Mouse (Mus musculus): ENCODE data around the gene Ppp4r1. TPM values are rescaled to one million over a fixed set of nuclear protein-coding genes. Genes with fewer than 3 reads are reported as not detected.

Gene Ppp4r1
- polyA plus RNA-seq, 1 experiment from 2014 or later: 32.5 TPM

- DNase-seq (ENCODE audit: low spot score): no peak
- peaks cover 45% of the 10 kb centered on the region for H3K36me3 ChIP-seq (ENCODE audit: insufficient read depth, low read length)
- no peak overlapping the region for H3K27ac ChIP-seq
- no peak for TF ChIP-seq CTCF (IDR thresholded peaks at IDR 0.05; ENCODE audit: low read depth)
- no peaks in the 10 kb centered on the region for H3K9me3 ChIP-seq (replicated peaks; ENCODE audit: low read length)
- H3K4me1 ChIP-seq (replicated peaks; ENCODE audit: insufficient read depth, low read length): no peaks in the 10 kb centered on the region
- no peaks in the 10 kb centered on the region for H3K27me3 ChIP-seq (ENCODE audit: insufficient read depth, low read length)
- H3K9ac ChIP-seq (ENCODE audit: low read depth, low read length): no peak overlapping the region
- no peak overlapping the region for H3K4me2 ChIP-seq (ENCODE audit: low read length)
- no peak overlapping the region for H3K4me3 ChIP-seq (replicated peaks; ENCODE audit: low read depth, low read length)
- ATAC-seq (replicated peaks; ENCODE audit: low FRiP score, low read depth): no peak
- WGBS: 83% methylated on average over 4 of the region's 4 CpGs
Observed at GRCm38 (mm10) chr17:65857617-65858016, 75.2 kb downstream of the Ppp4r1 start.

- peaks cover 35% of the 10 kb centered on the region for H3K36me3 ChIP-seq (ENCODE audit: insufficient read depth, low read length)
- no peaks in the 10 kb centered on the region for H3K9me3 ChIP-seq (replicated peaks; ENCODE audit: low read length)
- no peaks in the 10 kb centered on the region for H3K4me1 ChIP-seq (replicated peaks; ENCODE audit: insufficient read depth, low read length)
- DNase-seq (ENCODE audit: low spot score) (peak; percentile 70), ATAC-seq (replicated peaks; ENCODE audit: low FRiP score, low read depth) (no peak)
- H3K27ac ChIP-seq: no peak overlapping the region
- no peaks in the 10 kb centered on the region for H3K27me3 ChIP-seq (ENCODE audit: insufficient read depth, low read length)
- H3K9ac ChIP-seq (ENCODE audit: low read depth, low read length): no peak overlapping the region
- 55% methylated on average over 4 of the region's 4 CpGs for WGBS
- H3K4me3 ChIP-seq (replicated peaks; ENCODE audit: low read depth, low read length): no peak overlapping the region
- TF ChIP-seq CTCF (IDR thresholded peaks at IDR 0.05; ENCODE audit: low read depth): peak; percentile 70
- no peak overlapping the region for H3K4me2 ChIP-seq (ENCODE audit: low read length)
Observed at GRCm38 (mm10) chr17:65862579-65862978, 80.2 kb downstream of the Ppp4r1 start.

- Histone ChIP-seq H3K9me3 (replicated peaks; ENCODE audit: low read length) (no peaks in the 10 kb centered on the region), H3K27ac (no peak overlapping the region), H3K4me1 (replicated peaks; ENCODE audit: insufficient read depth, low read length) (no peaks in the 10 kb centered on the region), H3K9ac (ENCODE audit: low read depth, low read length) (no peak overlapping the region), H3K27me3 (ENCODE audit: insufficient read depth, low read length) (no peaks in the 10 kb centered on the region), H3K4me3 (replicated peaks; ENCODE audit: low read depth, low read length) (no peak overlapping the region), H3K4me2 (ENCODE audit: low read length) (no peak overlapping the region), H3K36me3 (ENCODE audit: insufficient read depth, low read length) (peaks cover 29% of the 10 kb centered on the region)
- ATAC-seq (replicated peaks; ENCODE audit: low FRiP score, low read depth): no peak
- WGBS: 94% methylated on average over 12 of the region's 12 CpGs
- TF ChIP-seq CTCF (IDR thresholded peaks at IDR 0.05; ENCODE audit: low read depth): no peak
- no peak for DNase-seq (ENCODE audit: low spot score)
Observed at GRCm38 (mm10) chr17:65863830-65864229, 81.5 kb downstream of the Ppp4r1 start.

DNA sequence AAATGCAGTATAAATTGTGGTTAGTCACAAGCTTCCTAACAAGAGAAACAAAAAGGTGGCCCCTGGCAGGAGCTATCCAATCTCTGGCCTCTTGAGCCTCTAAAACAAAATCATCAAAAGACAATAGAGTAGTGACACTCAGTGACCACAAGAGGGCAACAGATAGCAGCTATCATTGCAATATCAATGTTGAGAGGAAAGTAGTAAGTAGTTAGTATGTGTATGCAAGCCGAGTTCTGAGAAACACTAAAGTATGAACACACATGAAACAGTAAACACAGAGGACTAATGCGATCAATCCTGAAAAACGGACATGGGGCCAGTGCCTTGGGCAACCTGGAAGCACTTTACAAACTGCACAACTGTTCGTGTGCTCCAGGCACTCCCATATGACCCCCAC lies 82.4 kb downstream of the Ppp4r1 start:
- DNase-seq (ENCODE audit: low spot score) (peak; percentile 90), ATAC-seq (replicated peaks; ENCODE audit: low FRiP score, low read depth) (no peak)
- no peaks in the 10 kb centered on the region for H3K9me3 ChIP-seq (replicated peaks; ENCODE audit: low read length)
- H3K4me3 ChIP-seq (replicated peaks; ENCODE audit: low read depth, low read length): no peak overlapping the region
- peak; percentile 88 for TF ChIP-seq CTCF (IDR thresholded peaks at IDR 0.05; ENCODE audit: low read depth)
- H3K9ac ChIP-seq (ENCODE audit: low read depth, low read length): no peak overlapping the region
- no peaks in the 10 kb centered on the region for H3K27me3 ChIP-seq (ENCODE audit: insufficient read depth, low read length)
- no peak overlapping the region for H3K4me2 ChIP-seq (ENCODE audit: low read length)
- H3K27ac ChIP-seq: no peak overlapping the region
- no peaks in the 10 kb centered on the region for H3K4me1 ChIP-seq (replicated peaks; ENCODE audit: insufficient read depth, low read length)
- peaks cover 25% of the 10 kb centered on the region; the same call in 1 of the 2 replicates for H3K36me3 ChIP-seq (ENCODE audit: insufficient read depth, low read length)
- 44% methylated on average over 4 of the region's 4 CpGs for WGBS

DNA sequence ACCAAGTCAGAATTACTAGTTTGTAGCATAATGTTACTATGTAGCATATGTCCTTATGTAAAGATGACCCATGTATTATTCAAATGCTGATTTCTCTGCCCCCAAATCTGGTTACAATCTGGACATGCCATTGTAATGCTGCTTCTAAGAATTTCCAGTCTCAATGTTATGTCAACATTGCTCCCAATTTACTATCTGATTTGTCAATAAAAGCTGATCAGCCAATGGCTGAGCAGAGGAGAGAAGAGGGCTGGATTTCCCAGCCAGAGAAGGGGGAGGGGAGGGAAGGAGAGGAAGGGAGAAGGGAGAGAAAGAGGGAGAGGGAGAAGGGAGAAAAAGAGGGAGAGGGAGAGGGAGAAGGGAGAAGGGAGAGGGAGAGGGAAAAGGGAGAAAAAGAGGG lies 82.9 kb downstream of the Ppp4r1 start:
- TF ChIP-seq CTCF (IDR thresholded peaks at IDR 0.05; ENCODE audit: low read depth): no peak

GRCm38 (mm10) chr17:65866201-65866600 lies 83.8 kb downstream of the Ppp4r1 start:
- Histone ChIP-seq H3K9ac (ENCODE audit: low read depth, low read length) (no peak overlapping the region), H3K9me3 (replicated peaks; ENCODE audit: low read length) (no peaks in the 10 kb centered on the region), H3K27me3 (ENCODE audit: insufficient read depth, low read length) (no peaks in the 10 kb centered on the region), H3K4me1 (replicated peaks; ENCODE audit: insufficient read depth, low read length) (no peaks in the 10 kb centered on the region), H3K27ac (no peak overlapping the region), H3K4me3 (replicated peaks; ENCODE audit: low read depth, low read length) (no peak overlapping the region), H3K4me2 (ENCODE audit: low read length) (no peak overlapping the region), H3K36me3 (ENCODE audit: insufficient read depth, low read length) (peaks cover 19% of the 10 kb centered on the region; the same call in 1 of the 2 replicates)
- DNase-seq (ENCODE audit: low spot score) (no peak), ATAC-seq (replicated peaks; ENCODE audit: low FRiP score, low read depth) (no peak)
- no peak for TF ChIP-seq CTCF (IDR thresholded peaks at IDR 0.05; ENCODE audit: low read depth)
- WGBS: 52% methylated on average over 3 of the region's 3 CpGs

More for the DNA sequence above, 82.9 kb downstream of the Ppp4r1 start:
- Histone ChIP-seq H3K4me2 (ENCODE audit: low read length) (no peak overlapping the region), H3K36me3 (ENCODE audit: insufficient read depth, low read length) (peaks cover 24% of the 10 kb centered on the region; the same call in 1 of the 2 replicates), H3K9me3 (replicated peaks; ENCODE audit: low read length) (no peaks in the 10 kb centered on the region), H3K27ac (no peak overlapping the region), H3K4me1 (replicated peaks; ENCODE audit: insufficient read depth, low read length) (no peaks in the 10 kb centered on the region), H3K9ac (ENCODE audit: low read depth, low read length) (no peak overlapping the region), H3K27me3 (ENCODE audit: insufficient read depth, low read length) (no peaks in the 10 kb centered on the region), H3K4me3 (replicated peaks; ENCODE audit: low read depth, low read length) (no peak overlapping the region)
- ATAC-seq (replicated peaks; ENCODE audit: low FRiP score, low read depth): no peak
- no peak for DNase-seq (ENCODE audit: low spot score)

GRCm38 (mm10) chr17:65867996-65868395 lies 85.6 kb downstream of the Ppp4r1 start:
- Histone ChIP-seq H3K4me1 (replicated peaks; ENCODE audit: insufficient read depth, low read length) (no peaks in the 10 kb centered on the region), H3K36me3 (ENCODE audit: insufficient read depth, low read length) (0 out of 2 replicates have a peak, but pooled peaks cover 14% of the 10 kb centered on the region), H3K9ac (ENCODE audit: low read depth, low read length) (no peak overlapping the region), H3K4me2 (ENCODE audit: low read length) (no peak overlapping the region), H3K27ac (no peak overlapping the region), H3K27me3 (ENCODE audit: insufficient read depth, low read length) (no peaks in the 10 kb centered on the region), H3K4me3 (replicated peaks; ENCODE audit: low read depth, low read length) (no peak overlapping the region), H3K9me3 (replicated peaks; ENCODE audit: low read length) (no peaks in the 10 kb centered on the region)
- DNase-seq (ENCODE audit: low spot score) (no peak), ATAC-seq (replicated peaks; ENCODE audit: low FRiP score, low read depth) (no peak)
- WGBS: 83% methylated on average over 5 of the region's 5 CpGs
- TF ChIP-seq CTCF (IDR thresholded peaks at IDR 0.05; ENCODE audit: low read depth): no peak
